Mouse (Mus musculus) ovary, adult 18-20 months (tissue): ENCODE results near the gene Lrfn2.
A peak's percentile ranks its signal among the peaks of the same experiment; 100 is the strongest.

ENCODE experiments used
- DNase-seq: peaks from one replicate; pipeline ENCODE4 v3.0.0; 2022; ENCODE audit warnings: low spot score, mixed read lengths

The Lrfn2 gene

GRCm38 (mm10) chr17:49035052-49035451 lies 102.9 kb downstream of the Lrfn2 start:
- no peak for DNase-seq

- DNase-seq = no peak
Observed at GRCm38 (mm10) chr17:49037163-49037950, 105.2 kb downstream of the Lrfn2 start.

GRCm38 (mm10) chr17:49043806-49044640 lies 111.8 kb downstream of the Lrfn2 start:
- no peak for DNase-seq

GRCm38 (mm10) chr17:49047921-49048320 lies 115.7 kb downstream of the Lrfn2 start:
- no peak for DNase-seq

GRCm38 (mm10) chr17:49051231-49051630 lies 119.1 kb downstream of the Lrfn2 start:
- DNase-seq = no peak

GRCm38 (mm10) chr17:49061141-49061540 lies 129.0 kb downstream of the Lrfn2 start:
- no peak for DNase-seq

- DNase-seq = no peak
Observed at GRCm38 (mm10) chr17:49063789-49064188, 131.6 kb downstream of the Lrfn2 start.

GRCm38 (mm10) chr17:49064526-49064925 lies 132.3 kb downstream of the Lrfn2 start:
- DNase-seq = no peak

- no peak for DNase-seq
Observed at GRCm38 (mm10) chr17:49065050-49065449, 132.9 kb downstream of the Lrfn2 start.

- no peak for DNase-seq
Observed at GRCm38 (mm10) chr17:49066748-49067147, 134.6 kb downstream of the Lrfn2 start.

GRCm38 (mm10) chr17:49078168-49078567 lies 146.0 kb downstream of the Lrfn2 start:
- DNase-seq = no peak

- DNase-seq = no peak
Observed at GRCm38 (mm10) chr17:49079647-49080046, 147.5 kb downstream of the Lrfn2 start.

- peak; percentile 48 for DNase-seq
Observed at GRCm38 (mm10) chr17:49083594-49084380, 151.6 kb downstream of the Lrfn2 start.

GRCm38 (mm10) chr17:49085111-49085510 lies 152.9 kb downstream of the Lrfn2 start:
- DNase-seq = no peak

- no peak for DNase-seq
Observed at GRCm38 (mm10) chr17:49096781-49097544, 164.8 kb downstream of the Lrfn2 start.

- DNase-seq = no peak
Observed at GRCm38 (mm10) chr17:49111399-49111798, 179.2 kb downstream of the Lrfn2 start.

GRCm38 (mm10) chr17:49111911-49112310 lies 179.7 kb downstream of the Lrfn2 start:
- no peak for DNase-seq

GRCm38 (mm10) chr17:49113336-49113735 lies 181.2 kb downstream of the Lrfn2 start:
- no peak for DNase-seq

GRCm38 (mm10) chr17:49124166-49124565 lies 192.0 kb downstream of the Lrfn2 start:
- DNase-seq = no peak

- DNase-seq = no peak
Observed at GRCm38 (mm10) chr17:49124642-49125041, 192.5 kb downstream of the Lrfn2 start.
